Mouse (Mus musculus) G1E (cell line): ENCODE data around the gene Gm10409.
"Not testable (repeated sequence)": the region's sequence is repeated elsewhere in the genome, so short reads cannot be mapped to it uniquely, and the experiment has no call there.

ENCODE experiments used
- CTCF ChIP-seq: IDR thresholded peaks from 2 replicates; pipeline ENCODE4 v1.5.1; 2012; ENCODE audit warnings: low read depth, low read length, inconsistent platforms, mixed read lengths
- GATA2 ChIP-seq: IDR thresholded peaks from 2 replicates; pipeline ENCODE4 v1.6.1; 2012; ENCODE audit warnings: low read depth, low read length, inconsistent platforms, borderline replicate concordance

GRCm38 (mm10) chr14:3412314-3412713 lies at the start of gene Gm10409:
- not testable (repeated sequence) for TF ChIP-seq CTCF, GATA2
